8 mouse cellular contexts compared by ENCODE assay signal in the genomic region with DNA sequence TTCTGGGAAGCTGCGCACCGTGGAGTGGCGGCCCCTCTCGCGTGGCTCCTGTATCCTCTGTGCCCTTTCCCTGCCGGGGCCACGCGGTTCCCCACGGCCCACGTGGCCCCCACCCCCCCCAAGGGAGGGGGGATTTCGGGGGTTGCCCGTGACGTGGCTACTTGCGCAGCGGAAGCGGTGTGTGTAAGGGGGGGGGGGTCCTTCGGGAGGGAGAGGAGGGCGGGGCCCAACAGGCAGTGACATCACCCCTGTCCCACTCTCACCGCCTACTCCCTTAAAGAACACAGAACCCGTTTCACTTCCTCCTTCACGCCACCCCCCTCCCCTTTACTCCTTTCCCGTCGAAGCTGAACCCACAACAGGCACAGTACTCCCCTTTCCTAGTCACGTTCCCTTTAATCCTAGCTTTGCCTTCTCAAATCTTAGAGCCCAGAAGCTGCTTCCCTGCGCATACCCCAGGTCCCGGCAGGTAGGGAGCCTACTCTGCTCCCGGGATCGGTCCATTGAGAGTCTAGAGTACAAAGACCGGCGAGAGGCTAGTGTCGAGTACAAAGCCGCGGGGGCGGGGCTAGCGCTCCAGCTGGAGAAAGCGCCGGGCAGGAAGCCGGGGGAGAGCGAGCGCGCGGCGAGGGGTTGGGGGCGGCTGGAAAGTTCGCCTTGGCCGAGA. TPM values are rescaled to one million over a fixed set of nuclear protein-coding genes. Genes with fewer than 3 reads are reported as not detected.
DNase-seq lines count a peak whose midpoint lies in the region; ATAC-seq and TF ChIP-seq lines count a peak whose summit lies in the region.

No protein-coding gene starts in this region.

- H3K27me3 ChIP-seq in E14TG2a.4 (ENCODE audit: insufficient read depth, low read length): peaks cover 10% of the 10 kb centered on the region
- H3K27me3 ChIP-seq in forebrain, embryonic 16.5 days (replicated peaks; ENCODE audit: control insufficient read depth, insufficient read depth, low read length): no peaks in the 10 kb centered on the region

- H3K27ac ChIP-seq in forebrain, embryonic 16.5 days (ENCODE audit: low read length): peak overlapping the region; percentile 91

- H3K9me3 ChIP-seq in E14TG2a.4 (ENCODE audit: low read length): no peaks in the 10 kb centered on the region
- H3K9me3 ChIP-seq in forebrain, embryonic 16.5 days (ENCODE audit: control insufficient read depth, low read length): no peaks in the 10 kb centered on the region

- H3K36me3 ChIP-seq in E14TG2a.4 (ENCODE audit: insufficient read depth, low read length): peaks cover 47% of the 10 kb centered on the region
- peaks cover 30% of the 10 kb centered on the region for H3K36me3 ChIP-seq in forebrain, embryonic 16.5 days (ENCODE audit: control insufficient read depth, insufficient read depth)

- 0% methylated on average over 38 of the region's 46 CpGs for WGBS in forebrain, embryonic 16.5 days

- peak; percentile 57 for ATAC-seq in forebrain, embryonic 16.5 days

- no peak for TF ChIP-seq CTCF in E14TG2a.4 (conservative IDR thresholded peaks at IDR 0.05; ENCODE audit: low read length)

- peak overlapping the region; percentile 96 for H3K4me2 ChIP-seq in forebrain, embryonic 16.5 days (ENCODE audit: low read length)

- DNase-seq in c-Kit-negative CD71-positive TER-119-positive erythroid progenitor cells, embryonic 14.5 days (ENCODE audit: low read depth, low spot score): peak; percentile 62
- peak; percentile 91 for DNase-seq in heart, postnatal 4 days
- peak; percentile 82 for DNase-seq in layer of hippocampus, adult 9-11 months
- DNase-seq in lung, postnatal 10 days: peak; percentile 93
- peak; percentile 72 for DNase-seq in ovary, postnatal 10 days (ENCODE audit: low spot score)
- peak; percentile 96 for DNase-seq in thymus, postnatal 14 days

- peak overlapping the region; percentile 88 for H3K4me3 ChIP-seq in E14TG2a.4 (replicated peaks; ENCODE audit: low read length)
- H3K4me3 ChIP-seq in forebrain, embryonic 16.5 days (replicated peaks; ENCODE audit: low read length): peak overlapping the region; percentile 86

- H3K4me1 ChIP-seq in E14TG2a.4 (replicated peaks; ENCODE audit: low read depth, low read length): peaks cover 80% of the 10 kb centered on the region
- H3K4me1 ChIP-seq in forebrain, embryonic 16.5 days (replicated peaks; ENCODE audit: control insufficient read depth, insufficient read depth, low read length): peaks cover 48% of the 10 kb centered on the region

- peak overlapping the region; percentile 89 for H3K9ac ChIP-seq in forebrain, embryonic 16.5 days (replicated peaks; ENCODE audit: low read depth, low read length)

RNA-seq across cellular contexts. Expression of a gene that starts 4.0 kb away (rescaled TPM):
- 48.4 and 52.8 TPM in 2 replicates for polyA plus RNA-seq in forebrain, embryonic 16.5 days (2015; fragmentation: Nextera tagmentation; extraction: Ambion mirVana)
- 10 to 100 TPM; 48.3 to 49.7 TPM for total RNA-seq in heart, postnatal 4 days (2021)

RNA-seq across cellular contexts. Expression of a gene that starts 11.5 kb away (rescaled TPM):
- polyA plus RNA-seq in forebrain, embryonic 16.5 days (2015; fragmentation: Nextera tagmentation; extraction: Ambion mirVana): 5.9 and 6.2 TPM in 2 replicates
- total RNA-seq in heart, postnatal 4 days (2021): 10 to 100 TPM; 37.1 to 38.3 TPM

RNA-seq across cellular contexts. Expression of a gene that starts 14.1 kb away (rescaled TPM):
- polyA plus RNA-seq in forebrain, embryonic 16.5 days (2015; fragmentation: Nextera tagmentation; extraction: Ambion mirVana): 42.5 and 44.2 TPM in 2 replicates
- 10 to 100 TPM; 21.3 to 22.1 TPM for total RNA-seq in heart, postnatal 4 days (2021)

RNA-seq across cellular contexts. Expression of a gene that starts 14.2 kb away (rescaled TPM):
- polyA plus RNA-seq in forebrain, embryonic 16.5 days (2015; fragmentation: Nextera tagmentation; extraction: Ambion mirVana): 79.2 and 86.1 TPM in 2 replicates
- total RNA-seq in heart, postnatal 4 days (2021): 100 to 1,000 TPM in 1 of 2 experiments, 10 to 100 TPM in 1; 92.3 to 101 TPM

RNA-seq across cellular contexts. Expression of a gene that starts 40.3 kb away (rescaled TPM):
- polyA plus RNA-seq in forebrain, embryonic 16.5 days (2015; fragmentation: Nextera tagmentation; extraction: Ambion mirVana): 132 and 146 TPM in 2 replicates
- 10 to 100 TPM; 75.3 to 76.7 TPM for total RNA-seq in heart, postnatal 4 days (2021)

Comparison
In these comparisons a context has a peak if more than half of its experiments do, and no peak if none do; other contexts are left out.
1. Peak in every context shown above with its lines: DNase-seq, ATAC-seq, H3K4me3 ChIP-seq and H3K27ac ChIP-seq.